Mouse (Mus musculus): ENCODE measurements around the gene Smug1.
A peak's percentile ranks its signal among the peaks of the same experiment; 100 is the strongest.

The Smug1 gene

GRCm38 (mm10) chr15:103146627-103147421, 20.1 kb downstream of the Smug1 start:
- peak; percentile 65 for DNase-seq (ENCODE audit: extremely low spot score, low spot score)

GRCm38 (mm10) chr15:103145635-103146299, 21.1 kb downstream of the Smug1 start:
- no peak for DNase-seq (ENCODE audit: extremely low spot score, low spot score)

- DNase-seq (ENCODE audit: extremely low spot score, low spot score) = no peak
Measured at GRCm38 (mm10) chr15:103144176-103144575, 22.7 kb downstream of the Smug1 start.

- DNase-seq (ENCODE audit: extremely low spot score, low spot score) = no peak
Measured at GRCm38 (mm10) chr15:103135431-103135947, 31.4 kb downstream of the Smug1 start.

GRCm38 (mm10) chr15:103134277-103135086, 32.4 kb downstream of the Smug1 start:
- no peak for DNase-seq (ENCODE audit: extremely low spot score, low spot score)

DNA sequence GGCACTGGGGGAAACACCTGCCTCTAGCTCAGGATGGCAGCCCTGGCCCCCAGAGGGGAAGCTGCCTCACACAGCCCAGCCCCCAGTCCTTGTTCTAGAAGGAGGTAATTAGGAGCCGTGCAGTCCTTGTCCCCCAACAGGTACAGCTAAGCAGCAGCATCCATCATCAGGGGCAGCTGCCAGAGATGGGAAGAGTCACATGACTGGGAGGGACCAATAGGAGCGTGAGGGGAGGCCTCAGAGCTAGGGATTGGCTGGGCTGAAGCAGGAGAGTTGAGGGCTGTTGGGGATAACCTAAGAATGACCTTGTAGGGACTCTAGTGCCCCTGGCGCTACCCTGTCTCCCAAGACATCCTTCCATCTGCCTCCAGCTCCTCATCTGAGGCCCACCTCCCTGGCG, 33.1 kb downstream of the Smug1 start:
- DNase-seq (ENCODE audit: extremely low spot score, low spot score) = peak; percentile 65

DNA sequence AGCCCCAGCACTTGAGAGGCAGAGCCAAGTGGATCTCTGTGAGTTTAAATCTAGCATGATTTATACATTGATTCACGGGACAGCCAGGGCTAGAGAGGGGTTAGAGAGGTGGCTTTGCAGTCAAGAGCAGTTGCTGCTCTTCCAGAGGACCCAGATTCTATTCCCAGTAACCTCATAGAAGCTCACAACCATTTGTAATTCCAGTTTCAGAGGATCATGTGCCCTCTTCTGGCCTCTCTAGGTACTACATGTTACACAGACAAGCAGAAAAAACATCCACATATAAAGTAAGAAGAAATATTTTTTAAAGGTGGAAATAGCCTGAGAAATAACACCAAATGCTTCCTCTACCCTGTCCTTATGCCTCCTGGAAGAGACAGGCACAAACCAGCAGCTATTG, 36.2 kb downstream of the Smug1 start:
- no peak for DNase-seq (ENCODE audit: extremely low spot score, low spot score)

GRCm38 (mm10) chr15:103129289-103129688, 37.6 kb downstream of the Smug1 start:
- no peak for DNase-seq (ENCODE audit: extremely low spot score, low spot score)

DNA sequence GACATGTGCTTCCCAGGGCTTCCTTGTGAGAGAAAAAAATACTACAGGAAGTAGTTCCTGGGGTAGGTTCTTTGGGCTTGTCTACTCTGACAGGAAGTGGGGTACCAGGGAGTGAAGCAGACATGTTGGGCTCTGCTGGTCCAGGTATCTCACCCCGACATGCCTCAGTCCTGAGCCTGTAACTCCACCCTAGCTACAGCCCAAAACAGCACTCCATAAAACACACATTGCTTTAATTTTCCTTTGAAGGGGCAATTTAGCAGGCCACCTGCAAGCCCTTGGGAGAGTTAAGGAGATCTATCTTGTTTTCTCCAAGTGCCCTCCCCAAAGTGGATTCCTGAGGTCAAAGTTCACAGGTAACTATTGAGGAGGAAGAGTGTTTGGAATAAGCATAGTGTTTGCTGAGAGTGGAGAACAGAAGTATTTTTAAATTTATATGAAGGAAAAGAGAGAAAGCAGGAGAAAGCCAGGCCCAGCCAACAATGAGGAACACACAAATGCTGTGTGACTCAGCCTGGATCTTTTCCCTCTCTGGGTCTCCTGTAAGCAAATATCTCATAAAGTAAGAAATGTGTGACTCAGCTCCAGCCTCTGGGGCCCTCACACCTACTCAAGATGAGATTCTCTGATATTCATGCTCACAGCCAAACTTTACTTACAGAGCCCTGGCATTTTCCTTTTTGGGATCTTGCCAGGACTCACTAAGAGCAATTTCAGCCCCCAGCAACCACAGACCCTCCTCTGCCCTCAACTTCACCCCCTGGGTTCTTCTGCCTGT, 38.6 kb downstream of the Smug1 start:
- DNase-seq (ENCODE audit: extremely low spot score, low spot score) = no peak

DNA sequence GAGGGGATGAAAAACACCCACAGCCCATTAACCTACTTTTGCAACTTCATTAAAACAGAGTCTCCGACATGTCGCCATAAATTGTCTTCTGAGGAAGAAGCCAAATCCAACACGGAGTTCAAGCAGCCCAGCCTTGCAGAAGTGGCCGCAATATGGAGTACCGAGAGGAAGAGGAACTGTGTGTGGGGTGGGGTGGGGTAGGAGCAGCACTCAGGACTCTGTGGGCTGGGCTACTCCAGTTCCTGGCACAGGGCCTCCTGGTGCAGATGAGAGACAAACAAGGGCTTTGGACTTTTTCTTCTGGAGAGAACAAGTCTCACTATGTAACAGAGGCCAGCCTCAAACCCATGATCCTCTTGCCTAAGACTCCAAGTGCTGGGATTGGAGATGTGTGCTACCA, 40.9 kb downstream of the Smug1 start:
- no peak for DNase-seq (ENCODE audit: extremely low spot score, low spot score)

DNA sequence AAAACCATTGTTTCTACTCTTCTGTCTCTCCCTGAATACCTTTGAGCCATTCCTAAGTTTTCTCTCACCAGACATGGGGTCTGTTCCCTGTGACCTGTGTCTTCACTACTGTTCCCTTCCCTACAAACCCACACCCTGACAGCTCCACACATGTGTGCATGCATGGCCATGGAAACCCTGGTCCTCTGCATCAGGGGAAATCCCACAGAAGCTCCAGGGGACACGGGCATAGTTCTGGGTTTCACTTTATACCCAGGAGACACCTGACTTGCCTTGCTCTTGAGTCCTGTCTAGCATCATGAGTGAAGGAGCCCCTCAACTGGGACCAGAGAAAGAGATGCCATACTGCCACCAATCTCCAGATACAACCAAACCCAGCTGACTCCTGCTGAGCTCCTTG, 42.6 kb downstream of the Smug1 start:
- no peak for DNase-seq (ENCODE audit: extremely low spot score, low spot score)

DNA sequence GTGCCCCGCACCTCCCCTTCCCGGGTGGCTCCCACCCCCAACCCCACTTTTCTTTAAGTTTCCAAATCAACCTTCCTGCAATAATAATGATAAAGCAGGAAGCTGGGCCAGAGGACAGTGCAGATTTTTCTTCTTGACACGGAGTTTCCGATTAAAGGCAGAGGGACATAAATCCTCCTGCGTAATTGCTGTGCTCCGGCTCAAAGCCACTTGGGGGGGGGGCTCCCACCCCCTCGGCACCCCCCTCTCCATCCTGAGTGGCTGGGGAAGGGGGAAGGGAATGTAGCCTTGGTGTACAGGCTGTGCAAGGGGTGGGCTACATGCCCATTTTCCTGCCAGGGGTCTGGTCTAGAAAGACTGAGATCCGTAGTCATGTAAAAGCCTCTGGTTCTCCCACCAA, 43.5 kb downstream of the Smug1 start:
- DNase-seq (ENCODE audit: extremely low spot score, low spot score) = no peak

- no peak for DNase-seq (ENCODE audit: extremely low spot score, low spot score)
Measured at GRCm38 (mm10) chr15:103122372-103122771, 44.5 kb downstream of the Smug1 start.

DNA sequence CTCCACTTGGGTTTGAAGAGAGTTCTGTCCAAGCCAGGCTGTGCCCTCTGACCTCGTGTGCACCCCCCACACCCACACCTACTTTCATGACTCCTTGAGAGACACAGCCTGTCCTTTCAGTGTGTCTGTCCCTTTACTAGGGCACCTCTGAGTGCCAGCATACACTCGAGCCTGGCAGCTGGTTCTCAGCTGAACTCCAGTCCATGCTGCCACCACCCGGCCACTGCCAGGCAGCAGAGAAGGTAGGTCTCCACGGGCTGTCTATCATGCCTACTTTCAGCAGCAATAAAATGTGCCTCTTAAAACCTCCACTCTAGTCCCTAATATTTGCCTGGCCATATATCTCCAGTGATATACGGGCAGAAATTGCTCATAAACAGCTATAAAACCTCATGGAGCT, 45.5 kb downstream of the Smug1 start:
- no peak for DNase-seq (ENCODE audit: extremely low spot score, low spot score)

GRCm38 (mm10) chr15:103120594-103120993, 46.3 kb downstream of the Smug1 start:
- peak; percentile 47 for DNase-seq (ENCODE audit: extremely low spot score, low spot score)

DNA sequence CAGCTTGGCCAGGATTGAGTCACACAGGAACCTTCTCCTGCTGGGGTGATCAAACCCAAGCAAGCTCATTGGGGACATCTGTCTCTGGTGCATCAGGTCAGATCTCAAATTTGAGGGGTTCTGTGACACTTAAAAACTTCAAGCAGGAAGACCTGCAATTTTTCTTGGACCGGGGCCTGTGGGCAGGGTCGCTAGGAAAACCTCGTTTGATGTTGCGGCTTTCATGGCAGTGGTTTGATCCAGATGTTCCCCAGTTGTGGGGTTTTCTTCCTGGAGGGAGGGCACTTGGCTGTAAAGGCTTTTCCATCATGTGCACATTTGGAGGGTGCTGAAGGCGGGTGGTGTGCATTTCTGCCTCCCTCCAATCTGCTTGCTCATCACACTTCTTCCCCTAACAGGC, 51.2 kb downstream of the Smug1 start:
- no peak for DNase-seq (ENCODE audit: extremely low spot score, low spot score)

DNA sequence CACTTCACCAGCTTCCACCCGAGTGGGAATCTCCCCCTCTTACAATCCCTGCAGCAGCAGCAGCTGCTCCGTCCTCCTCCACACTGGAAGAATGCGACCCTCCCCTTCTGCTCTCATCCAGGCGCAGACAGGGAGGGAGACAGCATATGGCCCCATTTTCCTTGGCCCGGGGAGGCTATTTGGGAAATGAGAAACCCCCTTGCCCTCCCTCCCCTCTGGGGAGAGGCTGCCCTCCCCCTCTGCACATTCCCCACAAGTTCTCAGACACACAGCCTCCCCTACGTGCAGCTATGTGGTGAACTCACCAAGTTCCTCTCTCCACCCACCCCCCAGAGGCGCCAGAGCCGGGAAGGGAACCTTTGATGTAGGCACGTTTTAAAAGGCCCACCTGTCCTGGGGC, 51.6 kb downstream of the Smug1 start:
- peak; percentile 52 for DNase-seq (ENCODE audit: extremely low spot score, low spot score)

- DNase-seq (ENCODE audit: extremely low spot score, low spot score) = no peak
Measured at GRCm38 (mm10) chr15:103113077-103113476, 53.8 kb downstream of the Smug1 start.

- no peak for DNase-seq (ENCODE audit: extremely low spot score, low spot score)
Measured at GRCm38 (mm10) chr15:103112309-103112708, 54.6 kb downstream of the Smug1 start.

DNA sequence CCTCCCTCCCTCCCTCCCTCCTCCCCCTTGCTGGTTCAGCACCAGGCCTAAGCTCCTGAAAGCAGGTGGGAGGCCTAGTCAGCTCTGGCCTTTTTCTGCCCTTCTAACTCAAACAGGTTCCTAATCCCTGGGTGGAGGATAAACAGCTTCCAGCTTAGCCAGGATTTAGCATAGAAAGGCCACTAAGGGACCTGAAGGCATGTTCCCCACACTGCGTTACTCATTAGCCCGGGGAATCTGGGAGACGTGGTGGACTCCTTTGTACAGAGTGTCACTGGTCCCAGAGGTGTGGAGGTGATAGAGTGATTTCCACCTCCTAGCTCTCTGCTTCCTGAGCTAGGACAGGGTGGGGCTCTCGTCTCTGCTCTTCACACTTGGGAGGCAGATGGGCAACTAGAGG, 57.0 kb downstream of the Smug1 start:
- no peak for DNase-seq (ENCODE audit: extremely low spot score, low spot score)

GRCm38 (mm10) chr15:103108066-103108676, 58.7 kb downstream of the Smug1 start:
- no peak for DNase-seq (ENCODE audit: extremely low spot score, low spot score)

Data from neural tube, embryonic 10.5 days (tissue).